Mouse (Mus musculus): ENCODE data around the gene Cldn7. TPM values are rescaled to one million over a fixed set of nuclear protein-coding genes. Genes with fewer than 3 reads are reported as not detected.

The Cldn7 gene
- polyA plus RNA-seq, 1 experiment from 2014 or later, result 397 TPM

GRCm38 (mm10) chr11:69999666-70000065 is 35.1 kb downstream of the Cldn7 start:
- Histone ChIP-seq H3K4me2 (ENCODE audit: low read depth, low read length) (no peak overlapping the region), H3K27ac (ENCODE audit: low read length) (peak overlapping the region; percentile 55), H3K4me1 (ENCODE audit: control insufficient read depth, insufficient read depth, low read length) (peaks cover 31% of the 10 kb centered on the region), H3K36me3 (ENCODE audit: control insufficient read depth, insufficient read depth, low read length) (peaks cover 8% of the 10 kb centered on the region), H3K27me3 (ENCODE audit: control insufficient read depth, insufficient read depth, low read length) (no peaks in the 10 kb centered on the region), H3K4me3 (replicated peaks; ENCODE audit: low read length) (0 out of 2 replicates have a peak overlapping the region, but pooled peaks have one; percentile 72), H3K9ac (ENCODE audit: low read length) (no peak overlapping the region), H3K9me3 (replicated peaks; ENCODE audit: control insufficient read depth, low read length) (no peaks in the 10 kb centered on the region)
- no peak for ATAC-seq (ENCODE audit: insufficient read depth, low FRiP score)
- 81% methylated on average over 8 of the region's 8 CpGs for WGBS

GRCm38 (mm10) chr11:70000396-70000898 is 35.9 kb downstream of the Cldn7 start, which contains the start of gene Dvl2:
Dvl2 (plus strand) TSS chr11:70000595.
- Histone ChIP-seq H3K4me1 (ENCODE audit: control insufficient read depth, insufficient read depth, low read length) (peaks cover 26% of the 10 kb centered on the region), H3K27ac (ENCODE audit: low read length) (peak within 1 kb of the TSS; percentile 97), H3K9ac (ENCODE audit: low read length) (peak within 1 kb of the TSS; percentile 90), H3K36me3 (ENCODE audit: control insufficient read depth, insufficient read depth, low read length) (0 out of 2 replicates have a peak, but pooled peaks cover 7% of the 10 kb centered on the region), H3K4me3 (replicated peaks; ENCODE audit: low read length) (peak within 1 kb of the TSS; percentile 72), H3K4me2 (ENCODE audit: low read depth, low read length) (peak within 1 kb of the TSS; percentile 90), H3K27me3 (ENCODE audit: control insufficient read depth, insufficient read depth, low read length) (no peaks in the 10 kb centered on the region), H3K9me3 (replicated peaks; ENCODE audit: control insufficient read depth, low read length) (no peaks in the 10 kb centered on the region)
- under 1% methylated on average over 48 of the region's 48 CpGs for WGBS
- peak; percentile 58 for ATAC-seq (ENCODE audit: insufficient read depth, low FRiP score)

DNA sequence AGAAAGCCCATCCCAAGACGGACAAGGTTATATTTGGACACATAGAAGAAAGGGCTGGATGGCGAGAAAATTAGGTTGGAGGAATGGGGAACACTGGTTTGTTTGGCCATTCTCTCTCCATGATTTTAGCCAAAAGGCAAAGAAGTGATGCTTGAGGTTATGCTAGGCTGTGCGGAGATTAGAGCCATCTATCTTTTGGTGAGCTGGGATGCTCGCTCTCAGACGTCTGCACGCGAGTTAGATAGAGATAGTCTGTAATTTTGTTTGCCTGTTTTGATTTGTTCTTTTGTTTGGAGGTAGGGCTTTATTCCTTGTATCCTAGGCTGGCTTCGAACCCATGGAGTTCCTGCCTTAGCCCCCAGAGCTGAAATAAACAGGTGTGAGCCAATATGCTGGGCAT is 36.6 kb downstream of the Cldn7 start:
- ATAC-seq (ENCODE audit: insufficient read depth, low FRiP score), result no peak
- Histone ChIP-seq H3K36me3 (ENCODE audit: control insufficient read depth, insufficient read depth, low read length) (peaks cover 7% of the 10 kb centered on the region; the same call in 1 of the 2 replicates), H3K9me3 (replicated peaks; ENCODE audit: control insufficient read depth, low read length) (no peaks in the 10 kb centered on the region), H3K27ac (ENCODE audit: low read length) (peak overlapping the region; percentile 97), H3K4me2 (ENCODE audit: low read depth, low read length) (peak overlapping the region; percentile 90), H3K4me1 (ENCODE audit: control insufficient read depth, insufficient read depth, low read length) (peaks cover 26% of the 10 kb centered on the region), H3K4me3 (replicated peaks; ENCODE audit: low read length) (peak overlapping the region; percentile 72), H3K27me3 (ENCODE audit: control insufficient read depth, insufficient read depth, low read length) (no peaks in the 10 kb centered on the region), H3K9ac (ENCODE audit: low read length) (peak overlapping the region; percentile 90)
- WGBS, result 6% methylated on average over 8 of the region's 8 CpGs

DNA sequence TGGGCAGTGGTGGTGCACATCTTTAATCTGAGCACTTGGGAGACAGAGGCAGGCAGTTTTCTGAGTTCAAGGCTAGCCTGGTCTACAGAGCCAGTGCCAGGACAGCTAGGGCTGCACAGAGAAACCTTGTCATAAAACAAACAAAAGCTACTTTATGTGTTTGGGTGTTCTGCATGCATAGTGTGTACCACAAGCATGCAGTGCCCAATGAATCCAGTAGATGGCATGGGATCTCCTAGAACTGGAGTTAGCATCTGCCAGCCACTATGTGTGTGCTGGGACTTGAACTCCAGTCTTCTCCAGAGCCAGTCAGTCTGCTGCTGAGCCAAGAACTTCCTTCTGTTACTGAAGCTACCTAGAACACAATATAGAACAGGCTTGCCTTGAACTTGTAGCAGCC is 37.3 kb downstream of the Cldn7 start:
- H3K27me3 ChIP-seq (ENCODE audit: control insufficient read depth, insufficient read depth, low read length), result no peaks in the 10 kb centered on the region
- H3K27ac ChIP-seq (ENCODE audit: low read length), result no peak overlapping the region
- ATAC-seq (ENCODE audit: insufficient read depth, low FRiP score), result no peak
- H3K4me1 ChIP-seq (ENCODE audit: control insufficient read depth, insufficient read depth, low read length), result peaks cover 26% of the 10 kb centered on the region
- peak overlapping the region; percentile 72 for H3K4me3 ChIP-seq (replicated peaks; ENCODE audit: low read length)
- H3K9me3 ChIP-seq (replicated peaks; ENCODE audit: control insufficient read depth, low read length), result no peaks in the 10 kb centered on the region
- H3K4me2 ChIP-seq (ENCODE audit: low read depth, low read length), result peak overlapping the region; percentile 90
- 0 out of 2 replicates have a peak overlapping the region, but pooled peaks have one; percentile 32 for H3K9ac ChIP-seq (ENCODE audit: low read length)
- peaks cover 7% of the 10 kb centered on the region; the same call in 1 of the 2 replicates for H3K36me3 ChIP-seq (ENCODE audit: control insufficient read depth, insufficient read depth, low read length)

- H3K27ac ChIP-seq (ENCODE audit: low read length), result no peak overlapping the region
- H3K9me3 ChIP-seq (replicated peaks; ENCODE audit: control insufficient read depth, low read length), result no peaks in the 10 kb centered on the region
- H3K9ac ChIP-seq (ENCODE audit: low read length), result 0 out of 2 replicates have a peak overlapping the region, but pooled peaks have one; percentile 32
- H3K4me1 ChIP-seq (ENCODE audit: control insufficient read depth, insufficient read depth, low read length), result peaks cover 26% of the 10 kb centered on the region
- 80% methylated on average over 2 of the region's 2 CpGs for WGBS
- H3K4me3 ChIP-seq (replicated peaks; ENCODE audit: low read length), result 0 out of 2 replicates have a peak overlapping the region, but pooled peaks have one; percentile 72
- H3K4me2 ChIP-seq (ENCODE audit: low read depth, low read length), result peak overlapping the region; percentile 90; the same call in 1 of the 2 replicates
- no peaks in the 10 kb centered on the region for H3K27me3 ChIP-seq (ENCODE audit: control insufficient read depth, insufficient read depth, low read length)
- H3K36me3 ChIP-seq (ENCODE audit: control insufficient read depth, insufficient read depth, low read length), result peaks cover 10% of the 10 kb centered on the region
- no peak for ATAC-seq (ENCODE audit: insufficient read depth, low FRiP score)
Observed at GRCm38 (mm10) chr11:70002471-70002870, 37.9 kb downstream of the Cldn7 start.

- peaks cover 11% of the 10 kb centered on the region for H3K36me3 ChIP-seq (ENCODE audit: control insufficient read depth, insufficient read depth, low read length)
- no peak overlapping the region for H3K4me3 ChIP-seq (replicated peaks; ENCODE audit: low read length)
- H3K27ac ChIP-seq (ENCODE audit: low read length), result no peak overlapping the region
- H3K9me3 ChIP-seq (replicated peaks; ENCODE audit: control insufficient read depth, low read length), result no peaks in the 10 kb centered on the region
- H3K4me2 ChIP-seq (ENCODE audit: low read depth, low read length), result no peak overlapping the region
- H3K9ac ChIP-seq (ENCODE audit: low read length), result no peak overlapping the region
- peaks cover 18% of the 10 kb centered on the region; the same call in 1 of the 2 replicates for H3K4me1 ChIP-seq (ENCODE audit: control insufficient read depth, insufficient read depth, low read length)
- whole genome bisulfite sequencing, result 58% methylated on average over 5 of the region's 5 CpGs
- no peaks in the 10 kb centered on the region for H3K27me3 ChIP-seq (ENCODE audit: control insufficient read depth, insufficient read depth, low read length)
- no peak for ATAC-seq (ENCODE audit: insufficient read depth, low FRiP score)
Observed at GRCm38 (mm10) chr11:70005521-70005920, 40.9 kb downstream of the Cldn7 start.

DNA sequence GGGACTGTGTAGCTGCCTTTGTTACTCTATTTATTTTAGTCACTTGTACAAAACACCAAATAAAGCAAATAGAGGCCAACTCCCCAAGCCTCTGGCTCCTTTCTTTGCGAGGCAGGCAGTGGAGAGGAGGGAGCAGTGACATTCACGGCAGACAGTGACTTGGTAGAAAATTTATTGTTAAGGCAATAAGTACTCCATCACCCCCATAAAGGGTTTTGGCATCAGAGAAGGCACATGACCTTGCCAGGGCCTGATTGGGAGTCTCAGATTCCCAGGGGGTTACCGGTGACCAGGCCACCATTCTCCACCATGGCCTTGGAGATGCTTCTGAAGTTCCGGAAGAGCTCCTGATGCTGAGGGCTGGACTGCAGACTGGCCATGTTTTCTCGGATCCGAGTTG is 45.5 kb downstream of the Cldn7 start:
- H3K36me3 ChIP-seq (ENCODE audit: control insufficient read depth, insufficient read depth, low read length), result peaks cover 27% of the 10 kb centered on the region
- peaks cover 5% of the 10 kb centered on the region for H3K4me1 ChIP-seq (ENCODE audit: control insufficient read depth, insufficient read depth, low read length)
- H3K9me3 ChIP-seq (replicated peaks; ENCODE audit: control insufficient read depth, low read length), result no peaks in the 10 kb centered on the region
- H3K4me3 ChIP-seq (replicated peaks; ENCODE audit: low read length), result no peak overlapping the region
- no peak overlapping the region for H3K4me2 ChIP-seq (ENCODE audit: low read depth, low read length)
- H3K27ac ChIP-seq (ENCODE audit: low read length), result no peak overlapping the region
- 88% methylated on average over 6 of the region's 6 CpGs for WGBS
- no peak overlapping the region for H3K9ac ChIP-seq (ENCODE audit: low read length)
- no peaks in the 10 kb centered on the region for H3K27me3 ChIP-seq (ENCODE audit: control insufficient read depth, insufficient read depth, low read length)
- no peak for ATAC-seq (ENCODE audit: insufficient read depth, low FRiP score)

- peaks cover 27% of the 10 kb centered on the region for H3K36me3 ChIP-seq (ENCODE audit: control insufficient read depth, insufficient read depth, low read length)
- peaks cover 5% of the 10 kb centered on the region for H3K4me1 ChIP-seq (ENCODE audit: control insufficient read depth, insufficient read depth, low read length)
- no peak overlapping the region for H3K4me3 ChIP-seq (replicated peaks; ENCODE audit: low read length)
- H3K27me3 ChIP-seq (ENCODE audit: control insufficient read depth, insufficient read depth, low read length), result no peaks in the 10 kb centered on the region
- H3K4me2 ChIP-seq (ENCODE audit: low read depth, low read length), result no peak overlapping the region
- 81% methylated on average over 12 of the region's 12 CpGs for WGBS
- no peak for ATAC-seq (ENCODE audit: insufficient read depth, low FRiP score)
- H3K27ac ChIP-seq (ENCODE audit: low read length), result no peak overlapping the region
- no peaks in the 10 kb centered on the region for H3K9me3 ChIP-seq (replicated peaks; ENCODE audit: control insufficient read depth, low read length)
- no peak overlapping the region for H3K9ac ChIP-seq (ENCODE audit: low read length)
Observed at GRCm38 (mm10) chr11:70010548-70010947, 46.0 kb downstream of the Cldn7 start.

GRCm38 (mm10) chr11:70010961-70011360 is 46.4 kb downstream of the Cldn7 start:
- Histone ChIP-seq H3K4me1 (ENCODE audit: control insufficient read depth, insufficient read depth, low read length) (peaks cover 5% of the 10 kb centered on the region), H3K36me3 (ENCODE audit: control insufficient read depth, insufficient read depth, low read length) (peaks cover 27% of the 10 kb centered on the region), H3K27me3 (ENCODE audit: control insufficient read depth, insufficient read depth, low read length) (no peaks in the 10 kb centered on the region), H3K4me2 (ENCODE audit: low read depth, low read length) (no peak overlapping the region), H3K27ac (ENCODE audit: low read length) (no peak overlapping the region), H3K4me3 (replicated peaks; ENCODE audit: low read length) (no peak overlapping the region), H3K9ac (ENCODE audit: low read length) (no peak overlapping the region), H3K9me3 (replicated peaks; ENCODE audit: control insufficient read depth, low read length) (no peaks in the 10 kb centered on the region)
- ATAC-seq (ENCODE audit: insufficient read depth, low FRiP score), result no peak
- WGBS, result 88% methylated on average over 10 of the region's 10 CpGs

All from stomach, embryonic 16.5 days (tissue).